Mouse (Mus musculus) kidney, postnatal 4 days (tissue): ENCODE measurements at regions not wholly inside any gene's neighbourhood (a gene's known extent, or its start where the extent isn't known, plus 50 kb on each side); places are given as distances from the start of the nearest gene placed in this dataset.
A peak's percentile ranks its signal among the peaks of the same experiment; 100 is the strongest.

Experiments used
- DNase-seq, 2 experiments: peaks; one replicate each; pipeline ENCODE4 v3.0.0; 2021; ENCODE audit warnings: mixed read lengths in 2 of 2

GRCm38 (mm10) chr9:78903211-78903610 lies 287.9 kb downstream of the Cd109 start:
- DNase-seq = peak; percentile 4 to 8

GRCm38 (mm10) chr9:78917336-78917735 lies 302.0 kb downstream of the Cd109 start:
- peak in 1 of 2 experiments; percentile 15 for DNase-seq

GRCm38 (mm10) chr9:78925977-78926593 lies 310.7 kb downstream of the Cd109 start:
- DNase-seq = no peak

DNA sequence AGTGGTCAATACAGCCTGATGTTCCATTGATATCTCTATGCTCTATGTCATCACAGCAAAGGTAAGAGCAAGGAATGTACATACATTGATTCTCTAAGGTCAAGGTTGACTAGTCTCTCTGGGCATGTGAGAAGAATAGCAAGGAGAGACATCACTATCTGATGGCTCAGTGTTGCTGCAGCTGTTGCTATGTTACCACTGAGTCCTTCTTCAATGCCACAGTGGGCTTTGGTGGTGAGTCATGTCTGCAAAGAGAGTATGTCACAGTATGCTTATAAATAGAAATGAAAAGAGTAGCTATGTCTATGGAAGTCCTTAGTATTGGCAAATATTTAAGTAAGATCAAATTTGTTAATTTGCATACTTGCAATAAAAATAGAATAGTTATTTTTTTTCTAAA lies 326.3 kb downstream of the Cd109 start:
- no peak for DNase-seq

DNA sequence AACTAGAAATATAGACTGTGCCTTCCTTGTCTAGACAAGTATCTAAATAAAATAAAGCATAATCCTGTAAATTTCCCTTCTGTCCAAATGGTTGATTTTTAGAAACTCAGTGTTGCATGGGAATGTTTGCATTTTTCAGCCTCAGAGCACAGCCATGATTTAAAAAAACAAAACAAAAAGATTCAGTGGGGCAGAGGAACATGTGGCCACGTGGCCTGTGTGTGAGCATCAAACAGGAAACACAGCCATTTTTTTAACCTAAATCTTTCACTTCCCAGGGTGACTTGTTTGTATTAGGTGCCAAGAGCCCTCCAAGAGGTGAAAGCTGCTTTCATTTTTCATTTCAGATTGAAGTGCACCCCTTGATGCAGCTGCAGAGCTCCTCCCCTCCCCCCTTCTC lies 349.5 kb downstream of the Cd109 start:
- no peak for DNase-seq

DNA sequence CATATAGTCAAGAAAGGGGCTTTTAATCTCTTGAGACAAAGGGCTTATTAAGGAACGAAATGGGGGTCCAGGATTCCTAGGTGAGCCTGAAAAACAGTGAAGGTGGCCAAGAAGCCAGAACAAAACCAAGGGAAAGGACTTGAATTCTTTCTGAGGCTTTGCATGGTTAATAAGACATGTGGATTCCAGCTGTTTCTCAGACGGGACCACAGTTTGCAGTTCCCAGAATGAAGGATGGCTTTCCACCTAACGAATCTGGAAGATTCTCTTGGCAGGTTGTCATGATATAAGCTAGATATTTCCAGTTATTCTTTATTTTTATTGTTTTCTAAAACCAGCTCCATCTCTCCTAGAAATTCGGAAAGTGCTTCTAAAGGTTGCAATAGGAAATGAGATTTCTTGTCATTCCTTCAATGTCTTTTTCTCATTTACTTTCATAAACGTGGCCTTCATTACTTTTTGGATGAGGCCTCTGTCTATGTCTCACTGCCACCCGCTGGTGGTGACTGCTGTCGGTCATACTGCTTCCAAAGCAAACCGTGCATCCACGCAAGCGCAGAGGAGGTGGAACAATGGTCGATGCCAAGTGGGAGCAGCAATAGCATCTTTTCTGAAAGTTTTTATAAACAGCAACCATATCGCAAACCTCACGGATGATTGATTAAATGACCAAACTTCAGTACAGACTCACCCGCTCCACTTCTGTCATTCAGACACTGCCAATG lies 350.0 kb downstream of the Cd109 start:
- no peak for DNase-seq

DNA sequence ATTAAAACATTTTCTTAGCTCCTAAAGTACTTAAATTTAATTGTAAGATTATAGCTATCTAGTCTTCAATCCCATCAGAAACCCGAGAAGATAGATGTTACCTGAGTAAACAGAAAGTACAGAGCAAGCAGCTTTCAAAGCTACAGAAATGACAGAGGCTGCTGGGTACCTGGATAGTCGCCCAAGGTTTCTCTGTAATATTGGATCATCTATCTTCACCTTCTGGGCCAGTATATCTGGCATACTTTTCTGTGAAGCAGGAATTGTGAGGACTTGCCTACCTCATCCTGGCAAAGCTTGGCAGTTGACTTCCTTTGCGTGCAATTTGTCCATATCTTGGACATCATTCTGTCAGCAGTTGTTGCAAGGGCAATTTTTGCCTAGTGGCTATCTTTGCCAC lies 356.4 kb downstream of the Cd109 start:
- DNase-seq = no peak

DNA sequence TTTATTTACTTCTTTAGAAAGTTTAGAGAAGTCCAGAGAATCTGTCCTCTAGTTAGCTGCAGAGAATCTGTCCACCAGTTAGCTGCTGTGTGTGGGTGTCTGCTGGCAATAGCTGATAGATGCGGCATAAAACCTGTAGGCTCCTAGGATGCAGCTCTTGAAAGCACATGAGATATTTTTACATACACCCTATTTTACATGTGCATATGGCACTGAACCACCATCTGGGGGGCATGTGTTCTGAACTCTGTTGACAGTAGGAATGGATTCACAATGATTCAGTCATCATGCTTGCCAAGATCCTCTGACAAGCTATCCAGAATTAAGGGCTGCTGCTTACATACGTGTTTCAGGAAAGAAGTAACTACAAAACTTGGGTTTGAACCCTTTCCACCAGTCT lies 368.4 kb downstream of the Cd109 start:
- DNase-seq = no peak

GRCm38 (mm10) chr9:78985184-78985864 lies 370.0 kb downstream of the Cd109 start:
- peak in 1 of 2 experiments; percentile 5 for DNase-seq

DNA sequence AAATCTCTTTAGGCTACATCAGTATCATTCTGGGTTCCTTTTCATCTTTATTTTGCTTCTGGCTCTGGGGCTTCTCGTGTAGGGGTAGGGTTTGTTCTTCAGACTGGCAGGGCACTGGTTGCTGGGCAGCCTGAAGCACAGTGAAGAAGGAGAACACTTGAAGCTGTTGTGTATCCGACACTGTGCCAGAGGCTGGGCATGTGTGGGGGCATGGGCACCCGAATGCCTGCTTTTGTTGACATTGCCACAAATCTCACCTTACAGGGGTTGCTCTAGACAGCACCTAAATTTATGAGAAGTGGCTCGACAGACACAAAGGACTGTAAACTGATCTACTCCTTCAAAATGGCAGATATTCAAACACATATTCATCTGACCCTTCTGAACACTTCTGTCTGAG lies 376.0 kb downstream of the Cd109 start:
- DNase-seq = no peak

- no peak for DNase-seq
Observed at GRCm38 (mm10) chr9:79001081-79001480, 385.7 kb downstream of the Cd109 start.

DNA sequence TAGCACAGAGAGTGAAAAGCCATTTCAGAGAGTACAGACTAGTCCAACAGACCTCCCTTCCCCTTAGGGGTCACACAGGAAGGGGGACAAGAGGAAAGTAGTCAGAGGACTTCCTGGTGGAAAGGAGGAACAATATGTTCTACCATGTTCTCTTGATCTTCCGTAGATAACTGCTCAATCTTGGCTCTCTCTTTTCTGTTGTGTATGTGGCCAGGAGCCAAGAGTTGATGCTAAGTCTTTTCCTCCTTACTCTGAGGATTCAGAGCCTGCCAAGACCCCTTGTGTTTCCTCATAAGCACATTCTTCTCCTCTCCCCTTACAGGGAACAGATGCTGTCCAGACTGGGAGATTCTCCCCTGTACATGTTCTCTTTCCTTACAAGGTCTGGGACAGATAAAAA lies 386.6 kb downstream of the Cd109 start:
- DNase-seq = peak in 1 of 2 experiments; percentile 5

- no peak for DNase-seq
Observed at GRCm38 (mm10) chr9:79004296-79004980, 389.1 kb downstream of the Cd109 start.

GRCm38 (mm10) chr9:79022291-79022690 lies 406.9 kb downstream of the Cd109 start:
- DNase-seq = no peak

DNA sequence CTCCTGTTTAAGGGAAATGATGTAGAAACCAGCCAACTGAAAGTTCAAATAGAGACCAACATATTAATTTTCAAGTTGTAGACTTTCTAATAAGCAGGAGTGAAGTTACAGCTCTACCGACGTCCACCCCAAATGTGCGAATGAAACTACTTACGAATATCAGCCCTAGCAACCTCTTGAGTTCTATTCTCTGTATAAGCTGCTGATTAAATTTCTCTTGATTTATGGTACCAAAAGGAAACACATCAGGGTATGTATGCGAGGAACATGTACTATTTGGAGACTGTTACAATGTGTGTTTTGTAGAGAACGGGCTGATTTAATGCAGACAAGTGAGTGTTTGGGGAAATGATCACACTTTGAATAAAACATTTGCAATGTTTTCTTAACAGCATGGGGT lies 412.9 kb downstream of the Cd109 start:
- DNase-seq = no peak

DNA sequence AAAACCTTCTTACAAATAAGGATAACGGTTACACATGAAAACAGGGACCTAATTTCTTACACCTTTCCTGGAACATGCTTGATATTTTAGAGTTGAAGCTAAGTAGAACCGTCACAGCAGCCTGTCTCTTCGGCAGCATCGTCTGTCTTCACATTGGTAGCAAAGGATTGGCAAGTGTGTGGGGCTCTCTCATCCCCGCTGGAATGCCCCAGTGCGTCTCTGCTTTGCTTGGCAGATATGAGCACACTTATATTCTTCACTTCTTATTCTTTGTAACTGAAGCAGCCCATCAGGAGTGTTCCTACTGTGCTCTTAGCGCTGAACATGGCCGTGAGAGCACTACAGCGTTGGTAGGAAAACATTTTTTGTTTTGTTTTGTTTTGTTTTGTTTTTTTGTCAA lies 414.1 kb downstream of the Cd109 start:
- no peak for DNase-seq

- no peak for DNase-seq
Observed at GRCm38 (mm10) chr9:79035677-79036076, 420.3 kb downstream of the Cd109 start.

DNA sequence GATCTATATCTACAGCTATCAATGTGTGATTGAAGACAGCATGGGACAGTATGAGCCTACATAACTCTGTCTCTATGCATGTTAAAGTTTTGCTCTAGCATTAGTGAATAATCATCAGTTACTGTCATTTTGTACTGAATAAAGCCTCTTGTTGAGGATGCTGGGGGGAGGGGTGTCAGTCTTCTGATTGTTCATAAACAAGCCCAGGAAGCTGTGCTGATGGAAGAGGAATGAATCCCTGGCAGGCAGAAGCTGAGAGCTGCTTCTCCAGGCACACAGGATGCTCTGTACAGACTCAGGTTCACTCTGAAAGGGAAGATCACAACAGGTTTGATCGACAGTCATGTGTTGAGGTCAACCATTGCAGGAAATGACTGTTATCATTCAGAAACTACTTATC lies 421.7 kb downstream of the Cd109 start:
- DNase-seq = peak; percentile 43 to 47

- DNase-seq = no peak
Observed at GRCm38 (mm10) chr9:79038971-79039370, 423.6 kb downstream of the Cd109 start.

DNA sequence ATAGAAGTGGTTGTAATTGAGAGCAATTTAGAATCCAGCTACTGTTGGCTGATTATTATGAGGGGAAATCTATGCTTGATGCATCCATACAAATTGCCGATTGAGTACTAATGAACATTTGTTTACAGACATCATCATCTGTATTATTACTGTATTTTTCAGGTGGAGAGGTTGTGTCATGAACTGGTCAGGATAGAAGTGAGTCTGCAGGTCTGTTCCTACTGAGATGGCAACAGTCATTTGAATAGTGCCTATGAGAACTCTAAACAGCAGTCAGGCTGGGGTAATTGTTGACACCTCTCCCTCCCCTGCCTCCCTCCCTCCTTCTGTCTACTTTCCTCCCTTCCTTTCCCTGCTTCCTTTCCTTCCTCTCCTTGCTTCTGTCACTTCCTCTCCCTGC lies 429.0 kb downstream of the Cd109 start:
- DNase-seq = no peak

- peak; percentile 51 to 52 for DNase-seq
Observed at GRCm38 (mm10) chr9:79045314-79045713, 430.0 kb downstream of the Cd109 start.

DNA sequence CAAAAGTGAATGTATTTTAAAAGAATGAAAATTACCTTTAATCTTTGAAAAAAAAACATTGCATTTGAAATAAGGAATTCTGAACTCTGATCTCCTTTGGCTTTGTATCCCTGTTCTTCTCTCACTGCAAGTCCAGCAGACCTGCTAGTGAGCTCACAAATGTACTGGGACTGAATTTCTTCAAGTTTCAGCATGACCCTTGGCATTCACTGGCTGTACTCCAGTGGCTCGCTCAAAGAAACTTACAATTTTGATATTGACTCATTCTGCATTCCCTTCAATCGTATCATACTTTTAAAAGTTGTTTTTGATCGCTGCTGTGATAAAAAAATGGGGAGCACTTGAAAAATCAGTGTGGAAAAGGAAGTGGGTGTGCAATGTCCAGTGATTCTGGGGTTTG lies 456.6 kb downstream of the Cd109 start:
- no peak for DNase-seq

- no peak for DNase-seq
Observed at GRCm38 (mm10) chr9:79109611-79110010, 494.3 kb downstream of the Cd109 start.

DNA sequence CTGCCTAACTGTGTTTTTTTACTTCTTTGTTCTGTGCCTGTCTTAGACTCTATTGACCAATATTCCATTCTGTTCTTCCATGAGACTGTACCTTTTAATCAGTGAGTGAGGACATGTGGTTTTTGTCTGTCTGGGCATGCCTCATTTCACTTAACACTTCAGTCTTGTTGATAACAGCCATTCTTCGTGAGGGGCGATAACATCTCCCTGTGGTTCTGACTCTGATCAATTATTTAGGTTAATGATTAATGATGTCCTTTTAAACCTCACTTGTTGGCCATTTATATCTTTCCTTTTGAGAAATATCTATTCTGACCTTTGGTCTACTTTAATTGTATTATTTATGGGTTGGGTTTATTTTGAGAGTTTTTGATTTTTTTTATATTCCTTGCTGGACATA lies 496.0 kb downstream of the Cd109 start:
- no peak for DNase-seq
